Mouse (Mus musculus): Measurements from ENCODE around the gene AC129217.1. TPM values are rescaled to one million over a fixed set of nuclear protein-coding genes. Genes with fewer than 3 reads are reported as not detected.

The AC129217.1 gene
- total RNA-seq, 2 experiments from 2014 or later: not detected

DNA sequence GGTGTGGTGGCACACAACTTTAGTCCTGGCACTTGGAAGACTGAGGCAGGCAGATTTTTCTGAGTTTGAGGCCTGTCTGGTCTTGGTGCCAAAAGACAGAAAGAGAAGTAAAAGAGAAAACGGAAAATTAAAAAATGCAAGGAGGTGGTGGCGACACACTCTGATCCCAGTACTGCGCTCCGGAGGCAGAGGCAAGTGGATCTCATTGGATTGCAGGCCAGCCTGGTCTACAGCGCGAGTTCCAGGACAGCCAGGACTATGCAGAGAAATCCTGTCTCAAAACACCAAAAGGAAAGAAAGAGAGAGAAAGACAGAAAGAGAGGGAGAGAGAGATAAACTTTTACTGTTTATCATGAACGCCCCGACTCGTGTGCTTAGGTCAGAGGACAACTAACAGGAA, 41.3 kb downstream of the AC129217.1 start:
- DNase-seq: no peak

GRCm38 (mm10) chr19:8871267-8872186, 42.0 kb downstream of the AC129217.1 start, which contains the start of gene Ubxn1:
Gene Ubxn1, plus strand, starts transcription at chr19:8871496.
- peak; percentile 99 for DNase-seq

- no peak for DNase-seq
These were observed 42.8 kb downstream of the AC129217.1 start for GRCm38 (mm10) chr19:8872266-8872840.

- DNase-seq: no peak
These were observed 45.5 kb downstream of the AC129217.1 start for GRCm38 (mm10) chr19:8875031-8875430.

- peak; percentile 94 for DNase-seq
These were observed 50.9 kb downstream of the AC129217.1 start, which contains the start of gene Uqcc3 for GRCm38 (mm10) chr19:8880311-8881033. Gene Uqcc3, minus strand, starts transcription at chr19:8880923.

GRCm38 (mm10) chr19:8881034-8881392, 51.4 kb downstream of the AC129217.1 start:
- no peak for DNase-seq

GRCm38 (mm10) chr19:8883616-8884015, 54.0 kb downstream of the AC129217.1 start, which contains the start of the genes Lbhd1 and Gm49403:
Gene Lbhd1, plus strand, starts transcription at chr19:8883732.
Gene Gm49403, plus strand, starts transcription at chr19:8883930.
- DNase-seq: no peak

- no peak for DNase-seq
These were observed 57.5 kb downstream of the AC129217.1 start for GRCm38 (mm10) chr19:8886916-8887584.

- no peak for DNase-seq
These were observed 58.3 kb downstream of the AC129217.1 start for GRCm38 (mm10) chr19:8887585-8888463.

DNA sequence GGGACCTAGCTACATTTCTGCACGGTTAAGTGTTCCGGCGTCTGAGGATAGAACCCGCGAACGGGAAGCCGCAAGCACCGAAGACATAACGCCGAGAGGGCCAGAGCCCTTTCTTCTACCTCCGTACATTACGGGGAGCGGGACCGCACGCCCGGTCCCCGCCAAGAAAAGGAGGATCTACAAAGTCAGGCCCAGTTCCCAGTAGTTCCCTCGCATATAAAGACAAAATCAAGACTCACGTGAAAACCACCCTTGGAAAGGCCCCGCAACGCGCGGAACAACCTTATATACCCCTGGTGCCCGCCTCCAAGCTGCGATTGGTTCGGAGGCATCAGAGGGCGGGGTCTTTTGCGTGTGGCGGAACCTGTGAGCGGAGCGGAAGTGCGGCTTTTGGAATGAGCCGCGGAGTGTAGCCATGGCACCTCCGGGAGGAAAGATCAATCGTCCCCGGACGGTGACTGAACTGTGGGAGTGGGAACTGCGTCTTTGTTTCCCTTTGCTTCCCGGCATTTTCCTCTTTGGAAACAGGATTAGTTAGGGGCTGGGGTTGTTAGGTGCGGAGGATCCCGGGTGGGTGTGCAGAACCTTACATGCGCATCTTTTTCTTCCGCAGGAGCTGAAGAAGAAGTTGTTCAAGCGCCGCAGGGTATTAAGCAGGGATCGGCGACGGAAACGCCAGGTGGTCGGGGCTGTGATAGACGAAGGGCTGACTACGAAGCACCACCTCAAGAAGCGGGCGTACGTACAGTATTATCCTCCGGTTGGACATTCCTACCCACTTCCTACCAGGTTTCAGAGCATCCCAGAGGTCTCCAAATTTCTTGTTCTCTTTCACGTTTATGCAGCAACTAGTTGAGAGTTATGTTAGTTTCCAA, 59.2 kb downstream of the AC129217.1 start, which contains the start of the genes 1810009A15Rik and Gm49416:
TSS of gene 1810009A15Rik (plus strand) at position 343 of the 875 bp plus-strand sequence.
TSS of gene Gm49416 (plus strand) at position 416 of the 875 bp plus-strand sequence.
- DNase-seq: peak; percentile 97

Small RNAs within 50 kb of the gene (microRNA-seq; reads per million reads assigned to microRNA genes)
- gene Mir5136: 0 reads per million in 2 experiments

Other genes starting within 250 kb of the AC129217.1 start
- gene Slc22a8, start 238.5 kb upstream of the AC129217.1 start, total RNA-seq (2021): not detected
- not detected for gene Slc22a6, start 211.7 kb upstream of the AC129217.1 start, total RNA-seq (2021)
- gene Chrm1, start 166.0 kb upstream of the AC129217.1 start, total RNA-seq (2021): under 1 TPM in 1 of 2 experiments, not detected in 1; 0.10 TPM
- 10 to 100 TPM; 42.4 to 48.1 TPM for gene Slc3a2, start 106.4 kb upstream of the AC129217.1 start, total RNA-seq (2021)
- 10 to 100 TPM; 18.8 to 22.3 TPM for gene Wdr74, start 93.9 kb upstream of the AC129217.1 start, total RNA-seq (2021)
- gene 1700092M07Rik, start 89.1 kb upstream of the AC129217.1 start, total RNA-seq (2021): under 1 TPM in 1 of 2 experiments, not detected in 1; 0.72 TPM
- 10 to 100 TPM; 21.3 to 27.1 TPM for gene Stx5a, start 88.4 kb upstream of the AC129217.1 start, total RNA-seq (2021)
- 10 to 100 TPM; 31.6 to 35.6 TPM for gene Nxf1, start 72.7 kb upstream of the AC129217.1 start, total RNA-seq (2021)
- gene Tmem223, start 58.8 kb upstream of the AC129217.1 start, total RNA-seq (2021): 100 to 1,000 TPM; 133 to 134 TPM
- gene Tmem179b, start 55.3 kb upstream of the AC129217.1 start, total RNA-seq (2021): 10 to 100 TPM; 12.0 to 12.6 TPM
- gene Taf6l, start 43.4 kb upstream of the AC129217.1 start, total RNA-seq (2021): 1 to 10 TPM; 7.2 to 8.6 TPM
- gene Polr2g, start 31.2 kb upstream of the AC129217.1 start, total RNA-seq (2021): 10 to 100 TPM; 58.3 to 60.9 TPM
- 1 to 10 TPM in 1 of 2 experiments, under 1 TPM in 1; 0.79 to 1.6 TPM for gene Zbtb3, start 27.2 kb upstream of the AC129217.1 start, total RNA-seq (2021)
- gene Ttc9c, start 10.4 kb upstream of the AC129217.1 start, total RNA-seq (2021): 10 to 100 TPM; 13.6 to 18.3 TPM
- 10 to 100 TPM; 47.2 to 47.4 TPM for gene Hnrnpul2, start 9.8 kb upstream of the AC129217.1 start, total RNA-seq (2021)
- 10 to 100 TPM; 24.7 to 32.2 TPM for gene Bscl2, start 7.7 kb downstream of the AC129217.1 start, total RNA-seq (2021)
- not detected for gene Gng3, start 9.4 kb downstream of the AC129217.1 start, total RNA-seq (2021)
- 1 to 10 TPM; 2.3 to 3.6 TPM for gene Lrrn4cl, start 21.0 kb downstream of the AC129217.1 start, total RNA-seq (2021)
- 100 to 1,000 TPM; 125 to 132 TPM for gene Ubxn1, start 41.7 kb downstream of the AC129217.1 start, total RNA-seq (2021)
- gene Uqcc3, start 51.1 kb downstream of the AC129217.1 start, total RNA-seq (2021): 10 to 100 TPM; 55.9 to 62.8 TPM
- 1 to 10 TPM; 1.6 to 3.8 TPM for gene Lbhd1, start 54.0 kb downstream of the AC129217.1 start, total RNA-seq (2021)
- gene Gm49403, start 54.2 kb downstream of the AC129217.1 start, total RNA-seq (2021): not detected
- gene 1810009A15Rik, start 59.1 kb downstream of the AC129217.1 start, total RNA-seq (2021): 10 to 100 TPM; 19.1 to 20.1 TPM
- gene Gm49416, start 59.2 kb downstream of the AC129217.1 start, total RNA-seq (2021): 1 to 10 TPM in 1 of 2 experiments, not detected in 1; 3.4 TPM
- 10 to 100 TPM; 11.2 to 11.5 TPM for gene Ints5, start 63.2 kb downstream of the AC129217.1 start, total RNA-seq (2021)
- 10 to 100 TPM; 45.0 to 52.1 TPM for gene Ganab, start 68.3 kb downstream of the AC129217.1 start, total RNA-seq (2021)
- 10 to 100 TPM; 38.0 to 38.7 TPM for gene B3gat3, start 90.6 kb downstream of the AC129217.1 start, total RNA-seq (2021)
- gene Rom1, start 99.6 kb downstream of the AC129217.1 start, total RNA-seq (2021): 10 to 100 TPM; 25.7 to 34.7 TPM
- 1 to 10 TPM; 5.7 to 7.6 TPM for gene Eml3, start 99.8 kb downstream of the AC129217.1 start, total RNA-seq (2021)
- gene Mta2, start 112.1 kb downstream of the AC129217.1 start, total RNA-seq (2021): 10 to 100 TPM; 28.8 to 30.1 TPM
- gene Tut1, start 124.1 kb downstream of the AC129217.1 start, total RNA-seq (2021): 1 to 10 TPM; 8.2 to 9.5 TPM
- 100 to 1,000 TPM; 239 to 257 TPM for gene Eef1g, start 137.3 kb downstream of the AC129217.1 start, total RNA-seq (2021)
- gene Ahnak, start 159.5 kb downstream of the AC129217.1 start, total RNA-seq (2021): 100 to 1,000 TPM; 341 to 356 TPM

Measured in heart, adult 18-20 months (tissue).